Mouse (Mus musculus): ENCODE measurements around the gene Gcn1l1. TPM values are rescaled to one million over a fixed set of nuclear protein-coding genes. Genes with fewer than 3 reads are reported as not detected.

The Gcn1l1 gene
- polyA plus RNA-seq, 1 experiment: 68.7 TPM

DNA sequence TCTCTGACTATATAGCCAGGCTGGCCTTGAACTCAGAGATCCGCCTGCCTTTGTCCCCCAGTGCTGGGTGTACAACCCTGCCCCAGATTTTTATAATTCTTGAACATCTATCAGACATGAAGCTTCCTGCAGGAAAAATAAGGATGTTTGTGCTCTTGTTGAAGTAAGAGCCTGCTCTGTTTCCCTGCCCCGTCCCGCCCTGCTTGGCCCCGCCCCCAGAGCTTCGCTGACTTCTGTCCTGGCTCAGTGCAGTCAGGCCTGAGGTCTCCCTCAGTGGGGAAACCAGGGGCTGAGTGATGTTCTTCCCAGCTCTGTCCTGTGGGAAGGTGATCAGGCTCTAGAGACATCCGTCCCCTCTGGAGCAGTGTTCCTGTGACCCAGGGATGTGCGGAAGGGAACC lies 57.6 kb downstream of the Gcn1l1 start:
- DNase-seq (ENCODE audit: low read depth): no peak
- TF ChIP-seq CTCF (IDR thresholded peaks at IDR 0.05; ENCODE audit: borderline replicate concordance, extremely low read depth, insufficient read depth, insufficient read length): no peak
- no peak for TF ChIP-seq POLR2A (IDR thresholded peaks at IDR 0.05; ENCODE audit: borderline replicate concordance, extremely low read depth, insufficient read depth, insufficient read length, poor library complexity, severe bottlenecking)

DNA sequence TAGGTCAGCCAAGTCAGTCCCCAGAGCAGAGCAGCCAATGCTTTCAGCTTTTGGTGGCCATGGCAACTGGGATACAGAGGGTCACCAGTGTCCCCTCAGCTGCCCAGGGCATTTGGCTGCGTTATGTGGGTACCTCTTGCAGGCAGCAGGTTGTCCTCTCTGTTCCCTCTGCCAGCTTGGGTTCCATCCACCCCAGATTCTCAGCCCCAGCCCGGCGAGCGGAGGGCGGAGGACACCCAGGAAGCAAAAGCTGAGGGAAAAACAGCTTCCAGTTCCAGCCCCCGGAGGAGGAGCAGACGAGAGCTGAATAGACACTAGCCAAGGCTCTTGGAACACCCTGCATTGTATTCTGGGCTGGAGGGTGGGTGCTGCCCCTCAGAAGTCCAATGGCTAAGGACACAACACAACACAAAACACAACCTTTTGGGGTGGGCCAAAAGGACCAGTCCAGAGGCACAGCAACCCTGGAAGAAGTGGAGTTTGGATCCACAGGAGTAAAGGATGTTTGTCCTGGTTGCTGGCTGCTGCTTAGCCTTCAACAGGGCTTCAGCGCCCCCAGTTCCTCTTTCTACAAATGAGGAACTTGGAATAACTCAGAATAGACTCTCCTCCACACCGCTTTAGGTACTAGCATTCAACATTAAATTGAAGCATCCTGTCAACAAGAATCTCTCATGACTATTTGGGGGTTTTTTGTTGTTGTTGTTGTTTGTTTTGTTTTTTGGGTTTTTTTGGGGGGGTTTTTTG lies 58.8 kb downstream of the Gcn1l1 start:
- no peak for DNase-seq (ENCODE audit: low read depth)

DNA sequence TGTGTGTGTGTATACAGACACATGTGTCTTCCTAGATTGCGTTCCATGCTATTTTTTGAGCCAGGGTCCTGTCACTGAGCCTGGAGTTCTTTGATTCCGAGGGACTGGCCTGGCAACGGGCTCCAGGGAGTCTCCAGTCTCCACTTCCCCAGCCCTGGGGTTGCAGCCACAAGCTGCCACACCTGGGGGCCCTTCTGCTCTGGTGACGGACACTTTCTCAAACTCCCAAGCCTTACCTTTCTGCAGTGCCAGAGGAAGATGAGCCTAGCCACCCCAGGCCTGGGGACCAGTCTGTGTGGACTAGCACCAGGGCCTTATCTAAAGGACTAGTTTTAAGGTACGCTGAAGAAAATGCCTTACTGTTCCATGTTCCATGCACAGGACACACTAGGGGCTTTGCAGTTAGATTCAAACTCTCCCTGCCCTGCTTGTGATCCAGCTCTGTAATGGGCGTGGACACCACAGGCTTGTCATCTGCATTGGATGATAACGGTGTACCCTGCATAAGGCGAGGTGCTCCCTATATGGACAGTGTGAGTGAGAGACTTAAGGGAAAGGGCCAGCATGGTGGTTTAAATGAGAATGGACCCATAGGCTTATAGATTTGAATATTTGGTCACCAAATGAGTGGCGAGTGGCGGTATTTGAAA lies 61.3 kb downstream of the Gcn1l1 start:
- no peak for DNase-seq (ENCODE audit: low read depth)
- TF ChIP-seq CTCF (IDR thresholded peaks at IDR 0.05; ENCODE audit: borderline replicate concordance, extremely low read depth, insufficient read depth, insufficient read length) (no peak), POLR2A (IDR thresholded peaks at IDR 0.05; ENCODE audit: borderline replicate concordance, extremely low read depth, insufficient read depth, insufficient read length, poor library complexity, severe bottlenecking) (no peak)

More for the DNA sequence above, 58.8 kb downstream of the Gcn1l1 start:
- TF ChIP-seq CTCF (IDR thresholded peaks at IDR 0.05; ENCODE audit: borderline replicate concordance, extremely low read depth, insufficient read depth, insufficient read length) (no peak), POLR2A (IDR thresholded peaks at IDR 0.05; ENCODE audit: borderline replicate concordance, extremely low read depth, insufficient read depth, insufficient read length, poor library complexity, severe bottlenecking) (no peak)

DNA sequence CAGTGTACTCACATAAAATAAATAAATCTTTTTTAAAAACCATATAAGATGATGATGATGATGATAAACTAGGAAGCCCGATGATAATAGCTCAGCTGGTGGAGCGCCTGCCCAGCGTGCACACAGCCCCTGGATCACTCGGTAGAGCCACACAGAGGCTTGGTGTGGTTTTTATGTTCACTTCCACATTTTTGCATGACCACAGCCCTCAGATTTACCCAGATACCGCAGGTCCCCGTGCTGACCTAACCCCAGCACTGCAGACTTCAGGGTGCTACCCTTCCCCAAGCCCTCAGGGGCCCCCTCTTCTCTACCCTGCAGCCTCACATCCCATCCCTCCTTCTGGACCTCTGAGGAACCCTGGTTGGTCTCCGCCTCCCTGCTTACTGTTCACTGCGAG lies 63.0 kb downstream of the Gcn1l1 start:
- TF ChIP-seq POLR2A (IDR thresholded peaks at IDR 0.05; ENCODE audit: borderline replicate concordance, extremely low read depth, insufficient read depth, insufficient read length, poor library complexity, severe bottlenecking) (no peak), CTCF (IDR thresholded peaks at IDR 0.05; ENCODE audit: borderline replicate concordance, extremely low read depth, insufficient read depth, insufficient read length) (no peak)
- no peak for DNase-seq (ENCODE audit: low read depth)

DNA sequence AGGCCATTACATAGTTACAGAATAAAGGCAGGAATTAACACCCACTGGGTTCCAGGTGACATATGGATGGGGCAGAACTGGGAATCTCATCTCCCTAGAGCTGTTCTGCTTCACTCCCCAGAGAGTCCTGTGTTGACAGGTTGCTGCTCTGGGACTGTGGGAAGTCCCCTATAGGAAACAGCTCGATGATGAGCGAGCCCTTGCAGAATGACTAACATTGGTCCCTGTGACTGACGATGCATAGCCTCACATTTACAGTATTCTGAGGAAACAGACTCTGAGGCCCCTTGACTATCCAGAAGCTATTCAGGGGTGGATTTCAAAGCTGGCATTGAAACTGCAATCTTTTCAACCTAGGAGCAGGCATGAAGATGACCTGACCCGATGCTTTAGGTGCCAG lies 64.6 kb downstream of the Gcn1l1 start:
- TF ChIP-seq POLR2A (IDR thresholded peaks at IDR 0.05; ENCODE audit: borderline replicate concordance, extremely low read depth, insufficient read depth, insufficient read length, poor library complexity, severe bottlenecking) (no peak), CTCF (IDR thresholded peaks at IDR 0.05; ENCODE audit: borderline replicate concordance, extremely low read depth, insufficient read depth, insufficient read length) (no peak)

DNA sequence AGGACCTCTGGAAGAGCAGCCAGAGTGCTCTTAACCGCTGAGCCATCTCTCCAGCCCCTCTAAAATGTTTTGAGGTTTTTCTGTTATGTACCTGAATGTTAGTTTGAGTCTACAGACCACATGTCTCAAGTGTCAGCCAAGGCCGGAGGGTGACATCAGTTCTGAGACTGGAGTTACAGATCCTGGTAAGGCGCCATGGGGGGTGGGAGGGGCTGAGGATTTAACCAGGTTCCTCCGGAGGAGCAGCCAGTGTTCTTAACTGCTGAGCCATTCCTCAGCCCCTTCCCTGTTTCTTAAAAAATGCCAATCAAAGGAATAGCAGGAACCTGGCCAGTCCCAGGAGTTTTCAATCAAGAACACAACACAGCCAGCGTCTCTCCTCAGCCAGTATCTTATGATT lies 65.2 kb downstream of the Gcn1l1 start:
- no peak for TF ChIP-seq POLR2A (IDR thresholded peaks at IDR 0.05; ENCODE audit: borderline replicate concordance, extremely low read depth, insufficient read depth, insufficient read length, poor library complexity, severe bottlenecking)
- no peak for DNase-seq (ENCODE audit: low read depth)

More for the DNA sequence above, 64.6 kb downstream of the Gcn1l1 start:
- DNase-seq (ENCODE audit: low read depth): no peak

DNA sequence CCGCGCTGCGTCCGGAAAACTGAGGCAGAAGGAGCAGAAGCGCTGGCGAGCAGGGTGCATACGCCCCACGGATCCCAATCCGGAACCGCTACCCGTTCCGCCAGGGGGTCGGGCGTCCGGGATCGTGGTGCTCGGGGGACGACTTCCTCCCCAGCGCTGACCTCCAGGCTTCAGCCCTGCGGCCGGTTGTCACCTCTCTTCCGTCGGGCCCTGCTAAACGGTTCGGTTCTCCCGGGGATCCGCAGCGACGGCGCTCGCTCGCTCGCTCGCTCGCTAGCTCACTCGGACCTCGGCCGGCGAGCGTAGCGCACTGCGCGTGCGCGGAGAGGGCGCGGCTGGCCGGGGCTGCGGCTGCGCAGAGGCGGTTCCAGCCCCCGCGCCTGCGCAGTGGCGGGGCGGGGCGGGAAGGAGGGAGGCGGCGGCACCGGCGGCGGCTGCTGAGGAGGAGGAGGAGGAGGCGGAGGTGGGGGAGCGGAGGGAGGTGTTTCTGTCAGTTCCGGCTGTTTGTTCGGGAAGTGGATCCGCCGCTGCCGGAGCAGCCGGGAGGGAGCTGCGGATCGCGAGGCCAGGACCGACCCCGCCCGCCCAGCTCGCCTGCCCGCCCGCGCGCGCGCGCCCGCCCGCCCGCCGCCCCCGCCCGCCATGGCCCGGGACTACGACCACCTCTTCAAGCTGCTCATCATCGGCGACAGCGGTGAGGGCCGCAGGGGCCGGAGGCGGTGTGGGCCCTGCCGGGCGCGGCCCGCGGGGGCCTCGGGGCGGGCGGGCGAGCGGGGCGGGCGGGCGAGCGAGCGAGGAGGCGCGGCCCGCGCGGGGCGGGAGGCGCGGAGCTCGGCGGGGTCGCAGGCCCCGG lies 66.7 kb downstream of the Gcn1l1 start, which contains the start of gene Rab35:
Gene Rab35, plus strand, starts transcription at position 404 of the 853 bp plus-strand sequence.
- TF ChIP-seq CTCF (IDR thresholded peaks at IDR 0.05; ENCODE audit: borderline replicate concordance, extremely low read depth, insufficient read depth, insufficient read length) (no peak), POLR2A (IDR thresholded peaks at IDR 0.05; ENCODE audit: borderline replicate concordance, extremely low read depth, insufficient read depth, insufficient read length, poor library complexity, severe bottlenecking) (peak; percentile 96)
- peak; percentile 96 for DNase-seq (ENCODE audit: low read depth)

DNA sequence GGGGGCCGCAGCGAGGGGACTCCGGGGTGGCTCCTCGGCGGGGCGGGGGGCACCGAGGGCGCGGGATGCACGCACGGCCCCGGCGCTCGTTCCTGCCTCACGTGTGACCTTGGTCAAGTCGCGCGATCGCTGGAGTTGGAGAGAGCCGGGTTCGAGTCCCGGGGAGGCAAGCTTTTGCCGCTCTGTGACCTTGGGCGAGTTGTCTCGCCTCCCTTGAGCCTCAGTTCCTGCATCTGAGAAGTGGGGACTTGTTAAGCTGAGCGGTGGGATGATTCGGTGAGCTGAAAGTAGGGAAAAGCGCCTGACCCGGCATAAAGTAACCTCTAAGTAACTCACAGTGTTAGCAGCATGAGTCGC lies 67.3 kb downstream of the Gcn1l1 start:
- TF ChIP-seq CTCF (IDR thresholded peaks at IDR 0.05; ENCODE audit: borderline replicate concordance, extremely low read depth, insufficient read depth, insufficient read length) (no peak), POLR2A (IDR thresholded peaks at IDR 0.05; ENCODE audit: borderline replicate concordance, extremely low read depth, insufficient read depth, insufficient read length, poor library complexity, severe bottlenecking) (no peak)
- peak; percentile 18 for DNase-seq (ENCODE audit: low read depth)

DNA sequence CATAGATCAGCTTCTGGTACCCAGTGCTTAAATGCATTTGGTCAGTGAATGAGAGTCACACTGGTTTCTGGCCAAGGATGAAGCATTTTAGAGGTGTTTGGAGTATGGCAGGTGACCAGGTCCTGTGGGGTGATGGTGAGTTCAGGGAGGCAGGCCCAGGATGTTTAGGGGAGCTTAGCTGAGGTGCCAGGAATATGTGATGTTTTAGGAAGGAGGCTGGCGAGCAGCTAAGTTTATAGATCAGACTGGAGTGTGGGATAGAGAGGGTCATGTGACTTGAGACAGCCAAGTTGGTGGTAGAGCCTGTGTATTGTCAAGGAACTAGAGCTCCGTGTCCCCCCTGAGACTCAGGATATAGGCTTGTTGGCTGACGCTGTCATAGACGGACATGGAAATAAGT lies 68.0 kb downstream of the Gcn1l1 start:
- TF ChIP-seq POLR2A (IDR thresholded peaks at IDR 0.05; ENCODE audit: borderline replicate concordance, extremely low read depth, insufficient read depth, insufficient read length, poor library complexity, severe bottlenecking): no peak
- TF ChIP-seq CTCF (IDR thresholded peaks at IDR 0.05; ENCODE audit: borderline replicate concordance, extremely low read depth, insufficient read depth, insufficient read length): no peak
- DNase-seq (ENCODE audit: low read depth): no peak

DNA sequence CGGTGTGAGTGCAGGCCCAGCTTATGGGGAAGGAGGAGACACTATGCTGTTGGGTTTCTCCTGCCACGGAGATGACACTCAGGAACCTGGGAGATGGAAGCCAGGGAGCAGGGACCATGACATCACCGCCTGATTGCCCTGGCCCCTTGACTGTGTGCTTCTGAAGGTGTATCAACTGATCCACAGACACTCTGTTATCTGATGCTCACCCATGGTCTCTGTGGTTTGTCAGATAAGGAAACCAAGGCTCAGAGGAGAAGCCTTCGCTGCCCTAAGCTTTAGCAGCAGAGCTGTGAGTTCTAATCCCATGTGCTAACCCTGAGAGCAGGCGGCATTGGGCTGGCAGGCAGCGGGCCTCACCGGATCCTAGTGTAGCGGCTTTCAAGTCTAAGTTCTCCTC lies 69.0 kb downstream of the Gcn1l1 start:
- DNase-seq (ENCODE audit: low read depth): no peak
- TF ChIP-seq POLR2A (IDR thresholded peaks at IDR 0.05; ENCODE audit: borderline replicate concordance, extremely low read depth, insufficient read depth, insufficient read length, poor library complexity, severe bottlenecking): no peak
- TF ChIP-seq CTCF (IDR thresholded peaks at IDR 0.05; ENCODE audit: borderline replicate concordance, extremely low read depth, insufficient read depth, insufficient read length): no peak

DNA sequence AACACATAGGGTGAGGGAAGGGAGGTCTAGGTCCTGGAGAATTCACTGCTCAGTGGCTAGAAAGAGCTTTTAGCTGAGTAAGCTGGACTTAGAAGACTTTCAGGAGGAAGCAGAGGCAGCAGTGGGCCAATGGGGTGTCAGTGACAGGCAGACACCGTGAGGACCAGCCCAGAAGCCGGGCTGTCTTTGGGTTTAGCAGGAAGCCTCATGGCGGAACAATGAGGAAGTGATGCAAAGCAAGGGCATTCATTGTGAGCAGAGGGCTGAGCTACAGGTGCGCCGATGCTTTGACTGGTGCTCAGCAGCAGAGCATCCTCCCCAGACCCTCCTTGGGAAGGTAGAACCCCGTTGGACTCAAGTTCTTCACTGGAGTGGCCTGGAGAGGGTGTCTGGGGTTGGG lies 70.5 kb downstream of the Gcn1l1 start:
- DNase-seq (ENCODE audit: low read depth): no peak
- TF ChIP-seq POLR2A (IDR thresholded peaks at IDR 0.05; ENCODE audit: borderline replicate concordance, extremely low read depth, insufficient read depth, insufficient read length, poor library complexity, severe bottlenecking): no peak
- no peak for TF ChIP-seq CTCF (IDR thresholded peaks at IDR 0.05; ENCODE audit: borderline replicate concordance, extremely low read depth, insufficient read depth, insufficient read length)
